8 mouse cellular contexts compared by ENCODE assay signal in genomic region chr8:106937081-106937800, GRCm38 (mm10). TPM values are rescaled to one million over a fixed set of nuclear protein-coding genes. Genes with fewer than 3 reads are reported as not detected.
DNase-seq lines count a peak whose midpoint lies in the region; ATAC-seq and TF ChIP-seq lines count a peak whose summit lies in the region.

No protein-coding gene starts in this region.

- no peaks in the 10 kb centered on the region for H3K9me3 ChIP-seq in heart, embryonic 14.5 days (ENCODE audit: control insufficient read depth, low read length)
- H3K9me3 ChIP-seq in ES-Bruce4 (replicated peaks; ENCODE audit: control insufficient read depth, insufficient read depth, low read length, poor library complexity, severe bottlenecking), result no peaks in the 10 kb centered on the region
- no peaks in the 10 kb centered on the region for H3K9me3 ChIP-seq in heart, postnatal 0 days (replicated peaks; ENCODE audit: control insufficient read depth, low read length)
- H3K9me3 ChIP-seq in midbrain, embryonic 10.5 days (replicated peaks), result no peaks in the 10 kb centered on the region

- no peak for DNase-seq in heart, postnatal 14 days
- DNase-seq in heart, postnatal 0 days (ENCODE audit: low spot score), result no peak
- DNase-seq in midbrain, embryonic 10.5 days (ENCODE audit: low spot score), result no peak
- no peak for DNase-seq in adrenal gland, postnatal 4 days (ENCODE audit: low spot score in 2 of 2)
- DNase-seq in spleen, postnatal 14 days (ENCODE audit: low spot score in 2 of 2), result no peak
- no peak for DNase-seq in gastrocnemius, postnatal 36 days

- H3K36me3 ChIP-seq in heart, embryonic 14.5 days (ENCODE audit: control insufficient read depth, insufficient read depth, low read length), result no peaks in the 10 kb centered on the region
- H3K36me3 ChIP-seq in ES-Bruce4 (ENCODE audit: control insufficient read depth, insufficient read depth, low read length, poor library complexity, severe bottlenecking), result peaks cover 25% of the 10 kb centered on the region
- no peaks in the 10 kb centered on the region for H3K36me3 ChIP-seq in heart, postnatal 0 days (replicated peaks; ENCODE audit: control insufficient read depth, insufficient read depth, low read length)
- H3K36me3 ChIP-seq in midbrain, embryonic 10.5 days, result no peaks in the 10 kb centered on the region

- no peak overlapping the region for H3K27ac ChIP-seq in heart, embryonic 14.5 days (replicated peaks in 1 of 2; ENCODE audit: control insufficient read depth in 1 of 2, insufficient read depth in 1 of 2, low read depth in 2 of 2, low read length in 2 of 2)
- no peak overlapping the region; the same call in 1 of the 2 replicates for H3K27ac ChIP-seq in ES-Bruce4 (ENCODE audit: insufficient read depth, low read length)
- H3K27ac ChIP-seq in heart, postnatal 0 days (ENCODE audit: low read depth), result peak overlapping the region; percentile 94; the same call in 1 of the 2 replicates
- H3K27ac ChIP-seq in midbrain, embryonic 10.5 days (replicated peaks), result peak overlapping the region; percentile 94

- no peak for TF ChIP-seq POLR2A in ES-Bruce4 (IDR thresholded peaks at IDR 0.05; ENCODE audit: insufficient read depth, low read length)

- TF ChIP-seq EP300 in ES-Bruce4 (IDR thresholded peaks at IDR 0.05; ENCODE audit: insufficient read depth, low read depth, low read length), result no peak
- TF ChIP-seq EP300 in heart, postnatal 0 days (IDR thresholded peaks at IDR 0.05; ENCODE audit: low read depth), result no peak

- intact Hi-C loops in heart, postnatal 14 days (cut with DNase I), result loop anchor here (5.0 kb wide), 2 partner anchors 35 to 40 kb away; no protein-coding TSS in a partner anchor
- intact Hi-C loops in gastrocnemius, postnatal 36 days (cut with DNase I), result no loop called here

- no peaks in the 10 kb centered on the region for H3K27me3 ChIP-seq in heart, embryonic 14.5 days (ENCODE audit: control insufficient read depth, insufficient read depth, low read length)
- no peaks in the 10 kb centered on the region for H3K27me3 ChIP-seq in ES-Bruce4 (ENCODE audit: control insufficient read depth, insufficient read depth, low read length, poor library complexity, severe bottlenecking)
- H3K27me3 ChIP-seq in heart, postnatal 0 days (ENCODE audit: control insufficient read depth, insufficient read depth, low read length), result no peaks in the 10 kb centered on the region
- peaks cover 23% of the 10 kb centered on the region for H3K27me3 ChIP-seq in midbrain, embryonic 10.5 days (ENCODE audit: low read depth, poor library complexity, severe bottlenecking)

- peaks cover 7 to 20% of the 10 kb centered on the region in 2 experiments for H3K4me1 ChIP-seq in heart, embryonic 14.5 days (ENCODE audit: control insufficient read depth in 2 of 2, insufficient read depth in 2 of 2, low read length in 2 of 2)
- peaks cover 2% of the 10 kb centered on the region for H3K4me1 ChIP-seq in ES-Bruce4 (ENCODE audit: control insufficient read depth, insufficient read depth, low read length)
- H3K4me1 ChIP-seq in heart, postnatal 0 days (ENCODE audit: control insufficient read depth, insufficient read depth), result peaks cover 28% of the 10 kb centered on the region
- peaks cover 30% of the 10 kb centered on the region for H3K4me1 ChIP-seq in midbrain, embryonic 10.5 days

- ATAC-seq in heart, embryonic 14.5 days (ENCODE audit: insufficient number of reproducible peaks, insufficient read depth, low FRiP score, low read depth), result no peak
- no peak for ATAC-seq in heart, postnatal 0 days (ENCODE audit: insufficient read depth, low read depth)

- peak overlapping the region; percentile 95 for H3K9ac ChIP-seq in heart, embryonic 14.5 days (ENCODE audit: low read length)
- H3K9ac ChIP-seq in ES-Bruce4 (ENCODE audit: low read depth, poor library complexity, severe bottlenecking), result peak overlapping the region; percentile 96
- H3K9ac ChIP-seq in heart, postnatal 0 days (replicated peaks; ENCODE audit: low read depth, low read length), result peak overlapping the region; percentile 97

- peak overlapping the region; percentile 95 for H3K4me2 ChIP-seq in heart, embryonic 14.5 days (ENCODE audit: low read length)
- H3K4me2 ChIP-seq in heart, postnatal 0 days (ENCODE audit: low read depth, low read length), result peak overlapping the region; percentile 97

- 36% methylated on average over 14 of the region's 14 CpGs for WGBS in heart, embryonic 14.5 days
- 29% methylated on average over 14 of the region's 14 CpGs for WGBS in heart, postnatal 0 days
- 55% methylated on average over 14 of the region's 14 CpGs for WGBS in midbrain, embryonic 10.5 days

- peak overlapping the region; percentile 94 to 97 for H3K4me3 ChIP-seq in heart, embryonic 14.5 days (ENCODE audit: control insufficient read depth in 1 of 2, insufficient read depth in 1 of 2, low read depth in 1 of 2, low read length in 2 of 2)
- peak overlapping the region; percentile 90 for H3K4me3 ChIP-seq in ES-Bruce4 (ENCODE audit: low read depth, low read length)
- peak overlapping the region; percentile 99 for H3K4me3 ChIP-seq in heart, postnatal 0 days (ENCODE audit: low read depth, low read length)
- peak overlapping the region; percentile 88 for H3K4me3 ChIP-seq in midbrain, embryonic 10.5 days

- no peak for TF ChIP-seq CTCF in ES-Bruce4 (IDR thresholded peaks at IDR 0.05; ENCODE audit: low read depth, low read length)
- no peak for TF ChIP-seq CTCF in heart, postnatal 0 days (IDR thresholded peaks at IDR 0.05; ENCODE audit: low read depth)

RNA-seq across cellular contexts. Expression of gene Sntb2, which starts 1.7 kb away (rescaled TPM):
- 15.0 and 15.4 TPM in 2 replicates for polyA plus RNA-seq in heart, embryonic 14.5 days (2014; fragmentation: Nextera tagmentation; extraction: Ambion mirVana)
- total RNA-seq in heart, postnatal 14 days (2021), result 10 to 100 TPM; 19.9 to 21.0 TPM
- 21.9 and 26.5 TPM in 2 replicates for polyA plus RNA-seq in ES-Bruce4 (2011; ENCODE audit: insufficient read depth, insufficient read length, low read depth, missing spikeins)
- 19.2 and 21.2 TPM in 2 replicates for total RNA-seq in heart, postnatal 0 days (2014; rRNA removed; ENCODE audit: low replicate concordance)
- polyA plus RNA-seq in heart, postnatal 0 days (2015; fragmentation: Nextera tagmentation; extraction: Ambion mirVana), result 8.5 and 9.5 TPM in 2 replicates
- 8.2 and 9.2 TPM in 2 replicates for polyA plus RNA-seq in midbrain, embryonic 10.5 days (2016; fragmentation: Nextera tagmentation; extraction: Ambion mirVana)
- 10 to 100 TPM; 37.2 to 39.0 TPM for total RNA-seq in adrenal gland, postnatal 4 days (2021)
- total RNA-seq in gastrocnemius, postnatal 36 days (2021), result 1 to 10 TPM; 5.0 to 5.6 TPM

RNA-seq across cellular contexts. Expression of gene Utp4, which starts 43.8 kb away (rescaled TPM):
- polyA plus RNA-seq in heart, embryonic 14.5 days (2014; fragmentation: Nextera tagmentation; extraction: Ambion mirVana), result 39.6 and 40.2 TPM in 2 replicates
- total RNA-seq in heart, postnatal 14 days (2021), result 10 to 100 TPM; 19.2 to 23.0 TPM
- 109 and 113 TPM in 2 replicates for polyA plus RNA-seq in ES-Bruce4 (2011; ENCODE audit: insufficient read depth, insufficient read length, low read depth, missing spikeins)
- total RNA-seq in heart, postnatal 0 days (2014; rRNA removed; ENCODE audit: low replicate concordance), result 18.9 and 30.6 TPM in 2 replicates
- polyA plus RNA-seq in heart, postnatal 0 days (2015; fragmentation: Nextera tagmentation; extraction: Ambion mirVana), result 26.0 and 29.1 TPM in 2 replicates
- polyA plus RNA-seq in midbrain, embryonic 10.5 days (2016; fragmentation: Nextera tagmentation; extraction: Ambion mirVana), result 77.6 and 93.7 TPM in 2 replicates
- 10 to 100 TPM; 45.1 to 47.0 TPM for total RNA-seq in adrenal gland, postnatal 4 days (2021)
- 10 to 100 TPM; 18.0 to 21.0 TPM for total RNA-seq in gastrocnemius, postnatal 36 days (2021)

Comparison
In these comparisons a context has a peak if more than half of its experiments do, and no peak if none do; other contexts are left out.
1. H3K27ac ChIP-seq: peak in heart, postnatal 0 days (single experiment) and midbrain, embryonic 10.5 days (single experiment); none in heart, embryonic 14.5 days (0 of 2) and ES-Bruce4 (single experiment).
2. Peak in every context shown above with its lines, with median percentiles within 50 percentile points of each other: H3K4me3 ChIP-seq and H3K9ac ChIP-seq.